Mouse (Mus musculus) ES-Bruce4 (cell line): ENCODE results near the gene Lhfpl2.

Experiments
- CTCF ChIP-seq: IDR thresholded peaks from one replicate; pipeline ENCODE4 v1.8.1; 2011; ENCODE audit warnings: low read depth, low read length
- EP300 ChIP-seq: IDR thresholded peaks from 2 replicates; pipeline ENCODE4 v1.6.1; 2011; ENCODE audit warnings: low read depth, low read length; ENCODE audit not compliant: insufficient read depth

GRCm38 (mm10) chr13:94155657-94156429, 98.2 kb downstream of the Lhfpl2 start:
- TF ChIP-seq EP300 = no peak
- TF ChIP-seq CTCF = no peak
